Mouse (Mus musculus) C2C12 (cell line): ENCODE measurements around the gene Cacnb4.

Experiments used
- CEBPB ChIP-seq: IDR thresholded peaks from one replicate; pipeline ENCODE4 v1.6.1; 2011; ENCODE audit warnings: low read depth, mild to moderate bottlenecking, control low read depth, moderate library complexity
- CTCF ChIP-seq: IDR thresholded peaks from one replicate; pipeline ENCODE4 v1.5.1; 2011; ENCODE audit not compliant: control insufficient read depth, insufficient read depth, insufficient read length
- FOSL1 ChIP-seq: IDR thresholded peaks from one replicate; pipeline ENCODE4 v1.8.0; 2011; ENCODE audit warnings: mild to moderate bottlenecking, low read length; ENCODE audit not compliant: poor library complexity, insufficient read depth, severe bottlenecking
- MAX ChIP-seq: IDR thresholded peaks from one replicate; pipeline ENCODE4 v1.6.1; 2011; ENCODE audit warnings: mild to moderate bottlenecking, control low read depth
- MYOG ChIP-seq: IDR thresholded peaks from one replicate; pipeline ENCODE4 v1.6.1; 2011; ENCODE audit not compliant: control insufficient read depth, insufficient read length; ENCODE audit errors: extremely low read depth
- USF1 ChIP-seq: IDR thresholded peaks from one replicate; pipeline ENCODE4 v1.6.1; 2011; ENCODE audit warnings: low read depth, mild to moderate bottlenecking, control low read depth, moderate library complexity

GRCm38 (mm10) chr2:52560266-52560665, 116.4 kb downstream of the Cacnb4 start:
- TF ChIP-seq CEBPB = no peak
- no peak for TF ChIP-seq USF1
- TF ChIP-seq CTCF = no peak
- no peak for TF ChIP-seq MYOG
- TF ChIP-seq MAX = no peak
- TF ChIP-seq FOSL1 = no peak
